Mouse (Mus musculus) stomach, postnatal 0 days (tissue): ENCODE results near the gene Eif5b.

Source experiments
- CTCF ChIP-seq: IDR thresholded peaks from 2 replicates; pipeline ENCODE4 v1.5.1; 2016; ENCODE audit warnings: antibody characterized with exemption, low read depth, mild to moderate bottlenecking, moderate library complexity
- EP300 ChIP-seq: optimal IDR thresholded peaks from 2 replicates; pipeline ENCODE3; 2016; ENCODE audit warnings: antibody characterized with exemption

DNA sequence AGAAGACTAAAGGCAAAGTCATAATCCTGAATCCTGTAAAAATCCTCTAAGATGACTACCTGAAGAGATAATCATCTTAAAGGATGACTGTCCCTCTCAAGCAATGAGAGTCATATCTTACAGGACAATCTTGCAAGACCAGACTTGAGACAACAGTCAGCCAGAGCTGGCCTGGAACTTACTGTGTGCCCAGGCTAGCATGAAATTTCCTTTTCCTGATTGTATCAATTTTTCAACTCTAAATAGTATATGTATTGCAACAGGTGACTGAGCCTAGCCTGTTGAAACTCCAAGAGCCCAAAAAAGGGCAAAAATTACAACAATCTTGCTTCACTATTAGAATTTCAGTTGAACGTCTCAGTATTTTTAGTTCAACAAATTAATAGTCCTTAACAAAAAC lies 105.4 kb downstream of the Eif5b start:
- TF ChIP-seq CTCF, result no peak
- no peak for TF ChIP-seq EP300
